Mouse (Mus musculus) hindbrain, embryonic 13.5 days (tissue): ENCODE data around the gene 2310033P09Rik. TPM values are rescaled to one million over a fixed set of nuclear protein-coding genes. Genes with fewer than 3 reads are reported as not detected.

Source experiments
- ATAC-seq: fragments of 200-750 bp; cut with Nextera tagmentation; 2 replicates; pipeline ENCODE4 v1.8.0; 2017; ENCODE audit warnings: moderate TSS enrichment; ENCODE audit not compliant: low FRiP score
- H3K27ac ChIP-seq: fragments of 300-500 bp; sonication (generic); 2 replicates; pipeline ENCODE4 v1.5.1; 2015; ENCODE audit warnings: inconsistent platforms, mild to moderate bottlenecking, moderate library complexity
- H3K27me3 ChIP-seq: fragments of 300-500 bp; sonication (generic); 2 replicates; pipeline ENCODE4 v1.6.1; 2015; ENCODE audit warnings: mild to moderate bottlenecking, inconsistent platforms
- H3K36me3 ChIP-seq: fragments of 300-500 bp; sonication (generic); 2 replicates; pipeline ENCODE4 v1.6.1; 2015; ENCODE audit warnings: mild to moderate bottlenecking, inconsistent platforms
- H3K4me1 ChIP-seq: fragments of 300-500 bp; sonication (generic); replicated peaks from 2 replicates; pipeline ENCODE4 v1.6.1; 2015; ENCODE audit warnings: inconsistent platforms
- H3K4me2 ChIP-seq: fragments of 300-500 bp; sonication (generic); 2 replicates; pipeline ENCODE4 v1.6.1; 2015; ENCODE audit warnings: inconsistent platforms, mild to moderate bottlenecking, moderate library complexity
- H3K4me3 ChIP-seq: fragments of 300-500 bp; sonication (generic); 2 replicates; pipeline ENCODE4 v1.5.1; 2015; ENCODE audit warnings: mild to moderate bottlenecking, inconsistent platforms
- H3K9ac ChIP-seq: fragments of 300-500 bp; sonication (generic); 2 replicates; pipeline ENCODE4 v1.6.1; 2015; ENCODE audit warnings: mild to moderate bottlenecking, inconsistent platforms
- H3K9me3 ChIP-seq: fragments of 300-500 bp; sonication (generic); 2 replicates; pipeline ENCODE4 v1.6.1; 2016; ENCODE audit warnings: inconsistent platforms
- WGBS: fragments of 180-500 bp; shearing (Covaris S2); methylation state at CpG from one replicate; pipeline ENCODE4 v1.1.7; 2015; 5-methylcytosine and 5-hydroxymethylcytosine counted together
- polyA plus RNA-seq: library from polyadenylated mRNA; unstranded; fragments of >200 nt; fragmentation: Nextera tagmentation; extraction: Ambion mirVana; gene quantifications from 2 replicates; pipeline ENCODE4 v1.2.1, GENCODE M21; 2015

The 2310033P09Rik gene
- 30.0 and 32.9 TPM in 2 replicates for polyA plus RNA-seq

DNA sequence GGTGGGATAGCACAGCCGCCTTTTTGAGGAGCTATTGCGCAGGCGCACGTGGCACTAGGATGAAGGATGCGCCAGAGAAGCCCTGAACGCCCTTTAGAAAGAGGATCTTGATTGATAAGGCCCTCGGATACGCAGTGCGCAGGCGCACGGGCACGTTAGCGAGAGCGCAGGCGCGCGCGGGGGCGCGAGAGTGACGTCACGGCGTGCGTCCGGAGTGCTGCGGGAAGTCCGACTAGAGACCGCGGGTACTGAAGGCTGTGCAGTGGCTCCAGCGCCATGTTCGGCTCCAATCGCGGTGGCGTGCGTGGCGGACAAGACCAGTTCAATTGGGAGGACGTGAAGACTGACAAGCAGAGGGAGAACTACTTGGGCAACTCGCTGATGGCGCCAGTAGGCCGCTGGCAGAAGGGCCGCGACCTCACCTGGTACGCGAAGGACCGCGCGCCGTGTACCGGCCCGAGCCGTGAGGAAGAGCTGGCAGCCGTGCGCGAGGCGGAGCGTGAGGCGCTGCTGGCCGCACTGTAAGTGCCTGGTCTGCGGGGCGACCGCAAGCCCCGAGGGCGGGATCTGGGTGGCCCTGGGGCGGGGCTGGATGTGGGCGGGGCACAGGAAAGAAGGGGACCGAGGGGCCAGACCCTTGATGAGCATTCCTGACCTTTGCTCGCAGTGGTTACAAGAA is at the start of gene 2310033P09Rik:
Gene 2310033P09Rik, plus strand, starts transcription at position 169 of the 679 bp plus-strand sequence.
- peak within 1 kb of the TSS; percentile 90 for H3K9ac ChIP-seq
- under 1% methylated on average over 62 of the region's 67 CpGs for WGBS
- H3K27ac ChIP-seq: peak within 1 kb of the TSS; percentile 93
- H3K9me3 ChIP-seq: no peaks in the 10 kb centered on the region
- peaks cover 64% of the 10 kb centered on the region for H3K36me3 ChIP-seq
- peak within 1 kb of the TSS; percentile 73 for H3K4me3 ChIP-seq
- H3K27me3 ChIP-seq: no peaks in the 10 kb centered on the region
- H3K4me1 ChIP-seq: peaks cover 32% of the 10 kb centered on the region
- peak within 1 kb of the TSS; percentile 80 for H3K4me2 ChIP-seq
- peak; percentile 90 for ATAC-seq

DNA sequence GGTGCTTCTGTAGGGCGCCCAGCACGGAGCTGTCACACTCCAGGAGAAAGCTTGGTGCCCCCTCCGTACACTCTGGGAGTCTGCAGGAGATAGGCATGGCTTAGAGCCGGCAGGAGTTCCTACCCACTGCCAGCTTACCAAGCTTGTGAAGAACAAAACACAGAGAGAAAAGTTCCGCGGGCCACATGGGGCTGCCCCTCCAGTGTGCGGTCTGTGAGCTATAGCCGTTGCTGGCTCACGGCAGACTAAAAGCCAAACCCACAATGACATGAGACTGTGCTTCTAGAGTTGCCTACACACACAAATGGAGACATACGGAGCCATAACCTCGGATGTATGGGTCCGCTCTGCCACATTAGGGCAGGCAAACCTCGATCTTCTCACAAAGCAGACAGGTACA is 49.0 kb upstream of the 2310033P09Rik start:
- peaks cover 42% of the 10 kb centered on the region for H3K36me3 ChIP-seq
- no peak overlapping the region for H3K4me2 ChIP-seq
- H3K27me3 ChIP-seq: no peaks in the 10 kb centered on the region
- H3K9me3 ChIP-seq: no peaks in the 10 kb centered on the region
- 92% methylated on average over 13 of the region's 13 CpGs for WGBS
- H3K27ac ChIP-seq: no peak overlapping the region
- peaks cover 19% of the 10 kb centered on the region for H3K4me1 ChIP-seq
- no peak overlapping the region for H3K4me3 ChIP-seq
- ATAC-seq: no peak
- no peak overlapping the region for H3K9ac ChIP-seq

DNA sequence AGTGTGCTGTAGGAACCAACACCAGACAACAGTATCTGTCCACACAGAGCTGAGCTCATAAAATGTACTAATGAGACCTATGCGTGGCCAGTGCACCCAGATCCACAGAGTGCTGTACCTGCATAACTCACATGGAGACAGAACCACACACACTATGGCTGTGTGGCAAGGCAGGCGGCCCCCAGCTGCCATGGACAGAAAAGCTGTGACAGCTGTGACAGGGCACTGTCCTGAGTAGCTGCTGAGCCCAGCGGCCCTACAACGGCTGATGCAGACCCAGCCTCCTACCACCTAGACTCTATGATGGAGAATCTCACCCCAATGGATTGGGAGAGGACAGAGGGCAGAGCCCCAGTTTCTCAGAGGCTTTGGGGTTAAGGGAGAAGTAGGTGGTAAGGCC is 48.6 kb upstream of the 2310033P09Rik start:
- no peaks in the 10 kb centered on the region for H3K27me3 ChIP-seq
- H3K9ac ChIP-seq: no peak overlapping the region
- no peak for ATAC-seq
- H3K4me3 ChIP-seq: no peak overlapping the region
- H3K4me1 ChIP-seq: peaks cover 22% of the 10 kb centered on the region
- WGBS: 91% methylated on average over 4 of the region's 4 CpGs
- H3K4me2 ChIP-seq: no peak overlapping the region
- H3K9me3 ChIP-seq: no peaks in the 10 kb centered on the region
- no peak overlapping the region for H3K27ac ChIP-seq
- H3K36me3 ChIP-seq: peaks cover 42% of the 10 kb centered on the region

DNA sequence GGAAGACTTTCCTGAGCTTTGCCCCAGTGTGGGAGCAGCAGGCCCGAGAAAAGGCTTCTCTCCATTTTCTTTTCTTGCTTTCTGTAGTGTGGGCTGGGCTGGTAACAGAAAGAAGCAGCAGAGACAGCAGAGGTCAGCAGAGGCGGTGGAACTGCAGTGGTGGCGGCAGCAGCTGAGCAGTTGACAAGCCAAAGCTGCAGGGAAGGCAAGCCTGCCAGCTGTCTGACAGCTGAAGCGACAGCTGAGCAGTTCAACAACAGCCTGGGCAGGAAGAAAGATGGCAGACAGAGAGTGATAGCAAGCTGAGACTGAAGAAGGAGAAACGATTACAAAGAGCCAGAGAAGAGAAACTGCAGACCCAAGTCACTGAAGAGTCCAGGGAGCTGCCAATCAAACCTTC is 46.7 kb upstream of the 2310033P09Rik start:
- no peak overlapping the region for H3K27ac ChIP-seq
- H3K4me3 ChIP-seq: no peak overlapping the region
- no peaks in the 10 kb centered on the region for H3K9me3 ChIP-seq
- no peaks in the 10 kb centered on the region for H3K27me3 ChIP-seq
- H3K4me2 ChIP-seq: no peak overlapping the region
- WGBS: 85% methylated on average over 5 of the region's 5 CpGs
- no peak for ATAC-seq
- H3K4me1 ChIP-seq: peaks cover 22% of the 10 kb centered on the region
- H3K9ac ChIP-seq: no peak overlapping the region
- H3K36me3 ChIP-seq: peaks cover 32% of the 10 kb centered on the region

DNA sequence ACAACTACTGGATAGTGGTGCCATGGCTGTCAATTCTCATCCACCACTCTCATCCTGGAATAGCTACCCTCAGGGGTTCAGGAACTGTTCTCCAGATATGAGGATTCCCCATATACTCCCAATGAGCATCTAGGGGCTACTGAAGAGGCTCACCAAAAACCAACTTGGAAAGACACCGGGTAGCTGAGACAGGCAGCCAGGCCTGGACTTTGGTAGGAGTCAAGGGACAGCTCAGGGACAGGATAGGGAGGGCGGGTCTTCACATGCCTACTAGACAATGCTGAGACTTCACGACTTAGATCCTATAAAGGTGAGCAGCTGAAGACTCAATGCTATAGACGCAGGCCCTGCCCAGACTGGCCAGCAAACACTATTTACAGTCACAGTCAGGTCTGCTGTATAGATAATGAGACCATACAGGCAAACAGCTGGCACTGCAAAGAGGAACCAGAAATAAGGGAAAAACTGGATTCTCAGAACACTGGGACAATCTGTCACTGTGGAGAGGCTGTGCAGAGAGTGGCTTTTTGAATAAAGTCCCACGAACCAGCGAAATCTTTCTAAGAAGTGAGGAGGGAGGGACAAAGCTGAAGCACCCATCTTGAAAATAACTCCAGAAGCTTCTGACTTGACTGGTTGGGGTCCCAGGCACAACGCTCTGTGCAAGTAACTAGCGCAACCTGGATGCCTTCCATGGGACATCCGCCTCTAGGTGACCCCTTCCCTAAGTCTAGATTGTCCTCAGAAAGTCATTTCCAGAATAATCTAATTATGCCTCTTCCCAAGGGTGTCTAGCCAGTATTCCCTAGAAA is 45.5 kb upstream of the 2310033P09Rik start:
- peak overlapping the region; percentile 73 for H3K4me2 ChIP-seq
- peak overlapping the region; percentile 72 for H3K9ac ChIP-seq
- peak overlapping the region; percentile 69 for H3K4me3 ChIP-seq
- H3K27me3 ChIP-seq: no peaks in the 10 kb centered on the region
- WGBS: 63% methylated on average over 9 of the region's 9 CpGs
- no peaks in the 10 kb centered on the region for H3K9me3 ChIP-seq
- H3K36me3 ChIP-seq: peaks cover 21% of the 10 kb centered on the region
- peak overlapping the region; percentile 100 for H3K27ac ChIP-seq
- peak; percentile 62 for ATAC-seq
- peaks cover 22% of the 10 kb centered on the region for H3K4me1 ChIP-seq

DNA sequence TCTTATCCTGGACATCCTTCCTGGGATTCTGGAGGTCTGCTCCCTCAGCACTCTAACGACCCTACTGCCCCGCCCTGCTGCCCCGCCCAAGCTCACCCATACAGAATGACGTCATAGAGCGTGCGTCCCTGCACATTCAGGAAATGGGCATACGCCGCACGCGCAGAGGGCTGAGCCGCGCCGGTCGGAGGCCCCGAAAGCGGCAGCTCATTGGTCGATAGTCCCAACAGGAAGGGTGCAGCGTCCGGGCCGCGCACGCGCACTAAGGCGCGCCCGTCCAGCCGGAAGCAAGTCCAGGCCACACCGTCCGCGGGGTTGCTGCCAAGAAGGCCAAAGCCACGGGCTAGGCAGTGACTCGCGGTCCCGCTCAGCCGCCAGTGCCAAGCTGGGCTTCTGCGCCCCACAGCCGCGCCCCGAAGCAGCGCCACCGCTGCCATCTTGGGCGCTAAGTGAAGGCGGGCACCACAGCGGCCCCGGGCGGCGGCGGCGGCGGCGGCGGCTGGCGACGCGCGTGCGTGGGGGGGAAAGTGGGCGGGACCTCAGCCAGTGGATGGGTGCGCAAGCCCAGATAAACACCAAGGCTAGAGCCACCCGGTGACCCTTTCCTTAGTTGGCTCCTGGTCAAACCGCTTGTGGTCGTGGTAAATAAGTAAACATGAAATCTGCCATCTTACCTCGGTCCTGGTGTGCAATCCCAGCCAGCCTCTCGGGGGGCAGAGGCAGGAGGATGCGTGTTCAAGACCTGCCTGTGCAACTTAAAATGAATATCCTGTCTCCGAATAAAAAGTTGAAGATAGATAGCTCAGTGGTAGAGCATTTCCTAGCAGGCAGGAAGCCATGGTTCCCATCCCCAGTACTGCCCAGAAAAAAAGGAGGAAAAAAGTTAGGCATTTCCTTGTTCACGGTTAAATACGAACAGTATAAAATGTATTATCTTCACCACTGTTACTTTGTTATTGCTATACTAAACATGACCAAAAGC is 44.6 kb upstream of the 2310033P09Rik start, which contains the start of gene Iba57:
Gene Iba57, minus strand, starts transcription at position 485 of the 982 bp plus-strand sequence.
- ATAC-seq: peak; percentile 98
- Histone ChIP-seq H3K9ac (peak within 1 kb of the TSS; percentile 89), H3K27me3 (peaks cover 5% of the 10 kb centered on the region; the same call in 1 of the 2 replicates), H3K9me3 (no peaks in the 10 kb centered on the region), H3K27ac (peak within 1 kb of the TSS; percentile 100), H3K4me3 (peak within 1 kb of the TSS; percentile 69), H3K4me1 (peaks cover 22% of the 10 kb centered on the region), H3K4me2 (peak within 1 kb of the TSS; percentile 73), H3K36me3 (peaks cover 12% of the 10 kb centered on the region; the same call in 1 of the 2 replicates)
- WGBS: 3% methylated on average over 68 of the region's 68 CpGs

DNA sequence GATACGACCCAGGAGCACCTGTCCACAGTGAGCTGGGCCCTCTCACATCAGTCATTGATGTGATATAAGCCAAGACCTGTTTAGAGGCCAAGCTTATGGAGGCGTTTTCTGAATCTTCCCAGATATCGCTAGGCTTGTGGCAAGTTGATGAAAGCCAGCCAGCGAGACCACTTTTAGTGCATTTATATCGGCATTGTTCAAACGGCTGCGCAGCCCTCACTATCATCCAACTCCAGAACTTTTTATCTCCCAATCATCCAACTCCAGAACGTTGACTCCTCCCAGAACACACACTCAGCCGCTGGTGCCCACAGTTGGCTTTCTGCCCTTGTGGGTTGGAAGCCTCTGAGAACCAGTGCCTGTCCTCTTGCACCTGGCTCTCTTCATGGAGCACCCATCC is 43.7 kb upstream of the 2310033P09Rik start:
- H3K27me3 ChIP-seq: peaks cover 5% of the 10 kb centered on the region; the same call in 1 of the 2 replicates
- H3K9ac ChIP-seq: 0 out of 2 replicates have a peak overlapping the region, but pooled peaks have one; percentile 89
- 93% methylated on average over 9 of the region's 9 CpGs for WGBS
- peak overlapping the region; percentile 69 for H3K4me3 ChIP-seq
- ATAC-seq: no peak
- peak overlapping the region; percentile 100 for H3K27ac ChIP-seq
- H3K4me1 ChIP-seq: peaks cover 22% of the 10 kb centered on the region
- peak overlapping the region; percentile 73 for H3K4me2 ChIP-seq
- H3K9me3 ChIP-seq: no peaks in the 10 kb centered on the region
- H3K36me3 ChIP-seq: peaks cover 6% of the 10 kb centered on the region; the same call in 1 of the 2 replicates

DNA sequence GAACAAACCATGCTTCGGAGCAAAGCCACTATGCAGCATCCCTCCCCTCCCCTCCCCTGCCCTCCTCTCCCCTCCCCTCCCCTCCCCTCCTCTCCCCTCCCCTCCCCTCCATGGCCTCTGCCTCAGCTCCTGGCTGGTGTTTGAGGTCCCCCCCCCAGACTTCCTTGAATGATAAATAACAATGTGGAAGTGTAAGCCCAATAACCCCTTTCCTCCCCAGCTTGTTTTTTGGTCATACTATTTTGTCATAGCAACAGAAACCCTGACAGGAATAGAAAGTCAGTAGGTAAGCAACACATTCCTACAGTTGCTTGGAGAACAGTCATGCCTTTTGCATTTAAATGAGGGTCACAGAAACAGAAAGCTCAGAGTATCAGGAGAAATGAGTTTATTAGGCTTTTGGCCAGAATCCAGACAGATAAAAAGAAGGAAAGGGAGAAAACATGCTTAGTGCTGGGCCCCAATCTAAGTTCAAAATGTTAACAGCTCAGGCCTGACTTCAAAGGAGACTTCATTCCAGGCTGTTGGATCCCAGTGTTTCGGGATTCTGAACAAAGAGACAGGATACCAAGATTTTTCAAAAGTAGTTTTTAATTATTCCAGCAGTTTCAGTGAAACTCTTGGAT is 42.4 kb upstream of the 2310033P09Rik start:
- Histone ChIP-seq H3K27me3 (peaks cover 8% of the 10 kb centered on the region; the same call in 1 of the 2 replicates), H3K4me3 (no peak overlapping the region), H3K4me1 (peaks cover 22% of the 10 kb centered on the region), H3K9me3 (no peaks in the 10 kb centered on the region), H3K36me3 (peaks cover 4% of the 10 kb centered on the region; the same call in 1 of the 2 replicates), H3K27ac (0 out of 2 replicates have a peak overlapping the region, but pooled peaks have one; percentile 35), H3K9ac (no peak overlapping the region), H3K4me2 (no peak overlapping the region)
- no peak for ATAC-seq
- WGBS: 37% methylated on average over 2 of the region's 2 CpGs

DNA sequence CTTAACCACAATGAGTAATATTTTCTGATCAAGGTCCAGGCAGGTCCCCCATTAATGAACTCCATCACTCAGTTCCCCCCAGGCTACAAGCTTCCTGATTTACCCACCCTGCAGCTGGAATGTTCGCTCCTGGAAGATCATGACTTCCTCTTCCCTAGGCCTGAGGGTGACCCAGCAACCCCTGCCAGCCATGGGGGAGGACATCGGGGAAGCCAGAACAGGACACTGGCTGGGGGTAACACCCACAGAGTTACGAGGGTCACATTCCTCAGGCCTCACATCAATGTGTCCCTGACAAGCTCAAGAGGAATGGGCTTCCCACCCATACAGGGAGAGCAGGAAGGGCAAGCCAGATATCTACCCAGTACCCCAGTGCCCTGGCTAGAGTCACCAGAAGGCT is 38.3 kb upstream of the 2310033P09Rik start:
- no peak for ATAC-seq
- WGBS: 80% methylated on average over 3 of the region's 3 CpGs
- 0 out of 2 replicates have a peak overlapping the region, but pooled peaks have one; percentile 10 for H3K9ac ChIP-seq

DNA sequence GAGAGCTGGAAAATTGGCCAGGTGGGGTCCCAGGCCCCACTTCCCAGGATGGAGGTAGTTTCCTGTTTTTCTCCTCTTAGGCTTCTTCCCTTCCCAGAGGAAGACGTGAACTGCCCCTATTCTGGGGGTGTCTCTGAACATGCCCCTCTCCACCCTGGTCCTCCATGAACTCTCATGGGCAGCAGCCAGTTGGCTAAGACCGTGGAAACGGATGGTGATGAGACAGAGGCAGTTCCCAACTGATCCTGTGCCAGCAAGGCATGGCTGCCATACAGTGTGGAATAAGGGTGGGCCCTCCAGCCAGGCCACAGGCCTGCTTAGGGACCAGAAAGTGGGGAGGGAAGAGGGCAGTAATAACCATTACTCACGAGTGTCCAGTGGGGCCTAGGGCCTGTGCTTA is 37.6 kb upstream of the 2310033P09Rik start:
- Histone ChIP-seq H3K9ac (no peak overlapping the region), H3K4me1 (no peaks in the 10 kb centered on the region), H3K27me3 (peaks cover 39% of the 10 kb centered on the region), H3K9me3 (no peaks in the 10 kb centered on the region), H3K4me2 (no peak overlapping the region), H3K4me3 (no peak overlapping the region), H3K27ac (no peak overlapping the region), H3K36me3 (no peaks in the 10 kb centered on the region)
- no peak for ATAC-seq
- WGBS: 78% methylated on average over 4 of the region's 4 CpGs

More for the DNA sequence above, 38.3 kb upstream of the 2310033P09Rik start:
- Histone ChIP-seq H3K4me2 (no peak overlapping the region), H3K9me3 (no peaks in the 10 kb centered on the region), H3K36me3 (no peaks in the 10 kb centered on the region), H3K4me3 (no peak overlapping the region), H3K27me3 (peaks cover 32% of the 10 kb centered on the region), H3K4me1 (no peaks in the 10 kb centered on the region), H3K27ac (no peak overlapping the region)

DNA sequence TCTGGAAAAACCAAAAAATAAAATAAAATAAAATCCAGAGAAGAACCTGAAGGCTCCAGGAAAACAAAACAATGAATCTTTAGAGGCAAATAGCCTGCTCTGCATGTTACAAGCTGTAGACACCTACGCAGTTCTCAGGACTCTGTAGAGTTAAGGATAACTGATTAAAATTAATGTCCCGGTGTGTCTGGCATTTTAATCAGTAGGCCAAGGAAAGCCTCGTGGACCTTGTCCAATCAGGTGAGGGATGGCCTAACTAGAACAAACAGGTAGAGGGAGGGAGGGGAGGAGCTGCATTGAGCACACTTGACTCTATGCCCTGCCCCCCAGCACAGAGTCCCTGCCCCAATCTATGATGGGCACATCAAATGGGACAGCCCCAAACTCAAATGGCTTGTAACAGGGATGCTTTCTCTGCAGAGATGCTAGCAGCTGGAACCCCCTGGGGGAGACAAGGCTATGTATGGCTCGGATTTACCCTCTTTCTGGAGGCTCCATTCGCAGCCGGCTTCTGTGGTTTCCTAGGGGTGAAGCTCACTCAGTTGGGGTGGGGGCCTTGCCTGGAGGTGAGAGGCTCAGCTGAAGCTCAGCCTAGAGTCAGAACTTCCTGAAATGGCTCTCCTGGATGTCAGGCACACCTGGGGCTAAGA is 33.8 kb upstream of the 2310033P09Rik start:
- no peak overlapping the region for H3K27ac ChIP-seq
- H3K4me1 ChIP-seq: no peaks in the 10 kb centered on the region; the same call in 1 of the 2 replicates
- H3K27me3 ChIP-seq: peaks cover 72% of the 10 kb centered on the region
- H3K4me3 ChIP-seq: no peak overlapping the region
- no peaks in the 10 kb centered on the region for H3K36me3 ChIP-seq
- 49% methylated on average over 6 of the region's 6 CpGs for WGBS
- no peak for ATAC-seq
- H3K4me2 ChIP-seq: no peak overlapping the region
- H3K9ac ChIP-seq: no peak overlapping the region
- H3K9me3 ChIP-seq: no peaks in the 10 kb centered on the region
